Mouse (Mus musculus) forebrain, postnatal 0 days (tissue): ENCODE measurements around the gene Lclat1. TPM values are rescaled to one million over a fixed set of nuclear protein-coding genes. Genes with fewer than 3 reads are reported as not detected.

Experiments
- ATAC-seq: fragments of 200-750 bp; cut with Nextera tagmentation; 2 replicates; pipeline ENCODE4 v1.8.0; 2017; ENCODE audit warnings: mild to moderate bottlenecking, moderate library complexity
- DNase-seq: peaks from one replicate; pipeline ENCODE4 v3.0.0-alpha.2; 2015
- H3K27ac ChIP-seq: fragments of 300-500 bp; sonication (generic); 2 replicates; pipeline ENCODE4 v1.5.1; 2014; ENCODE audit warnings: low read depth, mild to moderate bottlenecking, antibody characterized with exemption, low read length, moderate library complexity, mixed read lengths
- H3K27me3 ChIP-seq: fragments of 300-500 bp; sonication (generic); 2 replicates; pipeline ENCODE4 v1.6.1; 2014; ENCODE audit warnings: mild to moderate bottlenecking, low read length, mixed read lengths; ENCODE audit not compliant: insufficient read depth
- H3K36me3 ChIP-seq: fragments of 300-500 bp; sonication (generic); 2 replicates; pipeline ENCODE4 v1.6.1; 2014; ENCODE audit warnings: mild to moderate bottlenecking, moderate library complexity; ENCODE audit not compliant: insufficient read depth
- H3K4me1 ChIP-seq: fragments of 300-500 bp; sonication (generic); 2 replicates; pipeline ENCODE4 v1.6.1; 2014; ENCODE audit warnings: antibody characterized with exemption; ENCODE audit not compliant: insufficient read depth
- H3K4me2 ChIP-seq: fragments of 300-500 bp; sonication (generic); 2 replicates; pipeline ENCODE4 v1.6.1; 2014; ENCODE audit warnings: low read depth, mild to moderate bottlenecking, moderate library complexity
- H3K4me3 ChIP-seq: fragments of 300-500 bp; sonication (generic); 2 replicates; pipeline ENCODE4 v1.5.1; 2014; ENCODE audit warnings: low read depth, low read length, mixed read lengths
- H3K9ac ChIP-seq: fragments of 300-500 bp; sonication (generic); 2 replicates; pipeline ENCODE4 v1.6.1; 2014; ENCODE audit warnings: mild to moderate bottlenecking
- H3K9me3 ChIP-seq: fragments of 300-500 bp; sonication (generic); 2 replicates; pipeline ENCODE4 v1.6.1; 2016; ENCODE audit warnings: low read length
- CTCF ChIP-seq: sonication (generic); IDR thresholded peaks from 2 replicates; pipeline ENCODE4 v1.5.1; 2016; ENCODE audit warnings: antibody characterized with exemption, control low read depth, low read depth
- WGBS: fragments of 180-500 bp; shearing (Covaris S2); extraction: QIAGEN DNeasy Blood & Tissue Kit; methylation state at CpG from one replicate; pipeline ENCODE4 v1.1.7; 2014; 5-methylcytosine and 5-hydroxymethylcytosine counted together
- polyA plus RNA-seq: library from polyadenylated mRNA; unstranded; fragments of >200 nt; fragmentation: Nextera tagmentation; extraction: Ambion mirVana; gene quantifications from 2 replicates; pipeline ENCODE4 v1.2.1, GENCODE M21; 2015
- total RNA-seq: library from RNA; depleted of rRNA; stranded (reverse); fragments of >200 nt; gene quantifications from 2 replicates; pipeline ENCODE4 v1.2.3, GENCODE M21; 2014

The Lclat1 gene
- total and polyA plus RNA-seq, 2 experiments from 2014 or later, result 11.9 to 28.4 TPM

- DNase-seq, result peak; percentile 69
- no peak overlapping the region for H3K4me3 ChIP-seq
- H3K9ac ChIP-seq, result no peak overlapping the region
- no peaks in the 10 kb centered on the region; the same call in 1 of the 2 replicates for H3K4me1 ChIP-seq
- no peak overlapping the region for H3K4me2 ChIP-seq
- no peaks in the 10 kb centered on the region for H3K36me3 ChIP-seq
- TF ChIP-seq CTCF, result no peak
- 44% methylated on average over 9 of the region's 9 CpGs for whole genome bisulfite sequencing
- H3K9me3 ChIP-seq, result no peaks in the 10 kb centered on the region
- ATAC-seq, result peak; percentile 83
- H3K27me3 ChIP-seq, result no peaks in the 10 kb centered on the region
- no peak overlapping the region for H3K27ac ChIP-seq
Observed at GRCm38 (mm10) chr17:73075238-73075890, 32.4 kb upstream of the Lclat1 start.

GRCm38 (mm10) chr17:73077638-73078037, 30.1 kb upstream of the Lclat1 start:
- Histone ChIP-seq H3K27me3 (no peaks in the 10 kb centered on the region), H3K36me3 (no peaks in the 10 kb centered on the region), H3K4me3 (no peak overlapping the region), H3K9ac (no peak overlapping the region), H3K9me3 (no peaks in the 10 kb centered on the region), H3K4me2 (no peak overlapping the region), H3K27ac (no peak overlapping the region), H3K4me1 (no peaks in the 10 kb centered on the region; the same call in 1 of the 2 replicates)
- ATAC-seq, result no peak
- 90% methylated on average over 3 of the region's 3 CpGs for WGBS
- no peak for DNase-seq
- no peak for TF ChIP-seq CTCF

GRCm38 (mm10) chr17:73081360-73082133, 26.2 kb upstream of the Lclat1 start:
- Histone ChIP-seq H3K27ac (no peak overlapping the region), H3K9ac (no peak overlapping the region), H3K36me3 (no peaks in the 10 kb centered on the region), H3K9me3 (no peaks in the 10 kb centered on the region), H3K4me3 (no peak overlapping the region), H3K27me3 (no peaks in the 10 kb centered on the region), H3K4me2 (no peak overlapping the region), H3K4me1 (no peaks in the 10 kb centered on the region)
- 61% methylated on average over 9 of the region's 9 CpGs for WGBS
- DNase-seq, result no peak
- no peak for TF ChIP-seq CTCF
- ATAC-seq, result no peak

- ATAC-seq, result no peak
- DNase-seq, result no peak
- Histone ChIP-seq H3K9me3 (no peaks in the 10 kb centered on the region), H3K4me1 (no peaks in the 10 kb centered on the region), H3K4me2 (no peak overlapping the region), H3K4me3 (no peak overlapping the region), H3K36me3 (no peaks in the 10 kb centered on the region), H3K9ac (no peak overlapping the region), H3K27me3 (no peaks in the 10 kb centered on the region), H3K27ac (no peak overlapping the region)
- 79% methylated on average over 4 of the region's 4 CpGs for WGBS
- no peak for TF ChIP-seq CTCF
Observed at GRCm38 (mm10) chr17:73082506-73083196, 25.1 kb upstream of the Lclat1 start.

- Histone ChIP-seq H3K4me3 (no peak overlapping the region), H3K36me3 (no peaks in the 10 kb centered on the region), H3K27me3 (no peaks in the 10 kb centered on the region; the same call in 1 of the 2 replicates), H3K9ac (no peak overlapping the region), H3K9me3 (no peaks in the 10 kb centered on the region), H3K27ac (no peak overlapping the region), H3K4me1 (no peaks in the 10 kb centered on the region), H3K4me2 (no peak overlapping the region)
- TF ChIP-seq CTCF, result no peak
- no peak for ATAC-seq
- no peak for DNase-seq
- WGBS, result 70% methylated on average over 13 of the region's 13 CpGs
Observed at GRCm38 (mm10) chr17:73087045-73087910, 20.5 kb upstream of the Lclat1 start.

- Histone ChIP-seq H3K27me3 (peaks cover 7% of the 10 kb centered on the region; the same call in 1 of the 2 replicates), H3K36me3 (no peaks in the 10 kb centered on the region), H3K4me3 (no peak overlapping the region), H3K9me3 (no peaks in the 10 kb centered on the region), H3K4me1 (no peaks in the 10 kb centered on the region), H3K4me2 (no peak overlapping the region), H3K27ac (no peak overlapping the region), H3K9ac (no peak overlapping the region)
- WGBS, result 89% methylated on average over 8 of the region's 8 CpGs
- TF ChIP-seq CTCF, result no peak
- ATAC-seq (no peak), DNase-seq (no peak)
Observed at GRCm38 (mm10) chr17:73091368-73091767, 16.4 kb upstream of the Lclat1 start.
